In genomic region chr10:69466586-69466985, GRCm38 (mm10) we compare ENCODE assay signal across 9 mouse cellular contexts.
DNase-seq lines count a peak whose midpoint lies in the region; ATAC-seq and TF ChIP-seq lines count a peak whose summit lies in the region.
"Had no signal": no experiment of that assay in that cellular context is flagged by ENCODE, and none has a peak within 500 bp of the region (broad histone marks: within the 10 kb centered on the region; RNA-seq: fewer than 3 reads in every experiment).

No protein-coding gene starts in this region.

- peaks cover 25% of the 10 kb centered on the region for H3K4me1 ChIP-seq in forebrain, embryonic 14.5 days (ENCODE audit: control insufficient read depth, insufficient read depth, low read length)

- no peak overlapping the region for H3K4me3 ChIP-seq in left cerebral cortex, adult 2 months
- no peak overlapping the region for H3K4me3 ChIP-seq in forebrain, embryonic 14.5 days (ENCODE audit: low read depth, low read length)
- H3K4me3 ChIP-seq: embryonic facial prominence, embryonic 12.5 days had no signal

- no peaks in the 10 kb centered on the region for H3K27me3 ChIP-seq in forebrain, embryonic 14.5 days (replicated peaks; ENCODE audit: control insufficient read depth, insufficient read depth, low read length)
- H3K27me3 ChIP-seq: embryonic facial prominence, embryonic 12.5 days had no signal

- H3K9ac ChIP-seq in forebrain, embryonic 14.5 days (ENCODE audit: low read length): no peak overlapping the region
- H3K9ac ChIP-seq: embryonic facial prominence, embryonic 12.5 days had no signal

- DNase-seq in left cerebral cortex, adult 2 months (ENCODE audit: extremely low spot score in 1 of 2, low spot score in 2 of 2): no peak
- DNase-seq in left cerebral cortex, adult 18-20 months (ENCODE audit: low spot score in 2 of 2): no peak
- no peak for DNase-seq in forebrain, embryonic 14.5 days (ENCODE audit: low spot score)
- peak; percentile 51 for DNase-seq in mesoderm, embryonic 11.5 days (ENCODE audit: low read depth, low spot score)
- peak; percentile 42 for DNase-seq in skeletal muscle tissue, adult 2 months (ENCODE audit: low read depth, low spot score)
- DNase-seq in kidney, adult 18-20 months: no peak
- no peak for DNase-seq in adrenal gland, postnatal 4 days (ENCODE audit: low spot score in 2 of 2)
- DNase-seq: right cerebral cortex, postnatal 14 days had no signal

- peak; percentile 3; the same call in 1 of the 2 replicates for ATAC-seq in forebrain, embryonic 14.5 days

- whole genome bisulfite sequencing in forebrain, embryonic 14.5 days: 53% methylated on average over 4 of the region's 4 CpGs

- intact Hi-C loops in left cerebral cortex, adult 2 months (cut with DNase I): no loop called here

- no peaks in the 10 kb centered on the region for H3K9me3 ChIP-seq in forebrain, embryonic 14.5 days (replicated peaks; ENCODE audit: control insufficient read depth, low read length)
- H3K9me3 ChIP-seq: embryonic facial prominence, embryonic 12.5 days had no signal

- H3K36me3 ChIP-seq in forebrain, embryonic 14.5 days (ENCODE audit: control insufficient read depth, insufficient read depth, low read length): no peaks in the 10 kb centered on the region
- H3K36me3 ChIP-seq: embryonic facial prominence, embryonic 12.5 days had no signal

- TF ChIP-seq CTCF in left cerebral cortex, adult 2 months (IDR thresholded peaks at IDR 0.05): no peak

- no peak overlapping the region; the same call in 1 of the 2 replicates for H3K4me2 ChIP-seq in forebrain, embryonic 14.5 days (ENCODE audit: low read length)
- H3K4me2 ChIP-seq: embryonic facial prominence, embryonic 12.5 days had no signal

- peak overlapping the region; percentile 84 for H3K27ac ChIP-seq in left cerebral cortex, adult 2 months
- H3K27ac ChIP-seq in forebrain, embryonic 14.5 days (ENCODE audit: low read depth, low read length): peak overlapping the region; percentile 86
- H3K27ac ChIP-seq: embryonic facial prominence, embryonic 12.5 days had no signal

Comparison
In these comparisons a context has a peak if more than half of its experiments do, and no peak if none do; other contexts are left out.
1. DNase-seq: peak in mesoderm, embryonic 11.5 days (single experiment) and skeletal muscle tissue, adult 2 months (single experiment); none in left cerebral cortex, adult 2 months (0 of 2), left cerebral cortex, adult 18-20 months (0 of 2), forebrain, embryonic 14.5 days (single experiment), kidney, adult 18-20 months (single experiment) and adrenal gland, postnatal 4 days (0 of 2).